Mouse (Mus musculus): Measurements from ENCODE around the gene Gck. TPM values are rescaled to one million over a fixed set of nuclear protein-coding genes. Genes with fewer than 3 reads are reported as not detected.
"Not testable (repeated sequence)": the region's sequence is repeated elsewhere in the genome, so short reads cannot be mapped to it uniquely, and the experiment has no call there.

The Gck gene
- polyA plus RNA-seq, 1 experiment from 2014 or later, result 3.4 TPM

DNA sequence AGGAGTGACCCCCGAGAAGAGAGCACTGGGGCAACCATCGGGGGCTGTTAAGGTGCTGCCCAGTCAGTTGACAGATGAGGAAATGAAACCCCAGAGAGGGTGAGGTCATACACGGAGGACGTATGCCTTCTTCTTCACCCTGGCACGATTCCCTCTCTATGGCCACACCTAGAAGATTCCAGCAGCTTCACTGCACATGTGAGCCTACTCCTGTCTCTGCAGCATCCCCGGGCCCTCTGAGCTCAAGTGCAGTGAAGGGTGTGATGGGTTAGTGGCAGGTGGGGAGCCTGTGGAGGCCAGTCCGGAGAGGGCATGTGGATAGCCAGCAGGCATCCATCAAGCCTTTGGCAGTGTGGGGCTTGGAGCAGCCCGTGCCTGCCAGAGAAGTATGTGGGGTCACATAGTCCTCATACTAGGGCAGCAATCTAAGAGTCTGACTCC is 57.7 kb downstream of the Gck start:
- Histone ChIP-seq H3K9ac (no peak overlapping the region), H3K27me3 (replicated peaks) (no peaks in the 10 kb centered on the region), H3K4me3 (replicated peaks) (no peak overlapping the region), H3K4me2 (no peak overlapping the region), H3K36me3 (no peaks in the 10 kb centered on the region), H3K4me1 (peaks cover 16% of the 10 kb centered on the region), H3K9me3 (no peaks in the 10 kb centered on the region), H3K27ac (no peak overlapping the region; the same call in 1 of the 2 replicates)
- 17% methylated on average over 8 of the region's 8 CpGs for WGBS
- peak; percentile 34; the same call in 1 of the 2 replicates for ATAC-seq (ENCODE audit: insufficient read depth, low FRiP score, low read depth)

- WGBS, result 67% methylated on average over 5 of the region's 5 CpGs
- H3K27ac ChIP-seq; ATAC-seq (ENCODE audit: insufficient read depth, low FRiP score, low read depth); H3K27me3 ChIP-seq (replicated peaks); H3K4me3 ChIP-seq (replicated peaks); H3K36me3 ChIP-seq; H3K9me3 ChIP-seq; H3K9ac ChIP-seq; H3K4me2 ChIP-seq: not testable (repeated sequence)
- peaks cover 11% of the 10 kb centered on the region for H3K4me1 ChIP-seq
Measured at GRCm38 (mm10) chr11:5888563-5888962, 61.3 kb downstream of the Gck start.

- H3K4me1 ChIP-seq, result peaks cover 3% of the 10 kb centered on the region
- H3K4me2 ChIP-seq, result no peak overlapping the region
- H3K9ac ChIP-seq, result no peak overlapping the region
Measured at GRCm38 (mm10) chr11:5887250-5887649, 62.6 kb downstream of the Gck start.

GRCm38 (mm10) chr11:5886187-5886586 is 63.7 kb downstream of the Gck start:
- no peak for ATAC-seq (ENCODE audit: insufficient read depth, low FRiP score, low read depth)
- 22% methylated on average over 9 of the region's 9 CpGs for WGBS
- Histone ChIP-seq H3K4me2 (no peak overlapping the region), H3K4me3 (replicated peaks) (no peak overlapping the region), H3K27ac (no peak overlapping the region), H3K27me3 (replicated peaks) (no peaks in the 10 kb centered on the region), H3K9ac (no peak overlapping the region), H3K9me3 (no peaks in the 10 kb centered on the region), H3K36me3 (no peaks in the 10 kb centered on the region), H3K4me1 (no peaks in the 10 kb centered on the region)

More at GRCm38 (mm10) chr11:5887250-5887649, 62.6 kb downstream of the Gck start:
- no peaks in the 10 kb centered on the region for H3K27me3 ChIP-seq (replicated peaks)
- no peak for ATAC-seq (ENCODE audit: insufficient read depth, low FRiP score, low read depth)
- H3K9me3 ChIP-seq, result no peaks in the 10 kb centered on the region
- H3K36me3 ChIP-seq, result no peaks in the 10 kb centered on the region
- 48% methylated on average over 5 of the region's 5 CpGs for WGBS
- no peak overlapping the region for H3K27ac ChIP-seq
- no peak overlapping the region for H3K4me3 ChIP-seq (replicated peaks)

DNA sequence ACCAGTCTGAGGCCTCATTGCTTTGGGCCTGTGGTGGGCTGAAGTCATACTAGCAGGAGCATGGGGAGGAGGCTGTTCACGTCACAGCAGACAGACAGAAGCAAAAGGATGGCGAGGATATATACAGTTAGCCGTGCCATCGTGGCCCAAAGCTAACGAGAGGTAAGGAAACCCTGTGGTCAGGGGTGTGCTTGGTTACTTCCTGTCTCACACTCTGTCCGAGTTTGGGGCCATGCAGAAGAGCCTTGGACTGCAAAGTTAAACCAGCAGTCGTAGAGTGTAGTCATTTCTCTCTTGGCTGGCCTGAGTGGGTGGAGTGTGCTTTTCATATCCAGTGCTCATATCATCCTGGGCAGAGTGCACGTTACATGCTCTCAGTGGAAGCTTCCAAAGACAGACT is 67.4 kb downstream of the Gck start:
- H3K27ac ChIP-seq, result no peak overlapping the region
- no peaks in the 10 kb centered on the region for H3K9me3 ChIP-seq
- H3K4me3 ChIP-seq (replicated peaks), result no peak overlapping the region
- WGBS, result 64% methylated on average over 8 of the region's 8 CpGs
- no peaks in the 10 kb centered on the region for H3K4me1 ChIP-seq
- no peak overlapping the region for H3K4me2 ChIP-seq
- H3K9ac ChIP-seq, result no peak overlapping the region
- no peak for ATAC-seq (ENCODE audit: insufficient read depth, low FRiP score, low read depth)
- H3K36me3 ChIP-seq, result no peaks in the 10 kb centered on the region
- no peaks in the 10 kb centered on the region for H3K27me3 ChIP-seq (replicated peaks)

DNA sequence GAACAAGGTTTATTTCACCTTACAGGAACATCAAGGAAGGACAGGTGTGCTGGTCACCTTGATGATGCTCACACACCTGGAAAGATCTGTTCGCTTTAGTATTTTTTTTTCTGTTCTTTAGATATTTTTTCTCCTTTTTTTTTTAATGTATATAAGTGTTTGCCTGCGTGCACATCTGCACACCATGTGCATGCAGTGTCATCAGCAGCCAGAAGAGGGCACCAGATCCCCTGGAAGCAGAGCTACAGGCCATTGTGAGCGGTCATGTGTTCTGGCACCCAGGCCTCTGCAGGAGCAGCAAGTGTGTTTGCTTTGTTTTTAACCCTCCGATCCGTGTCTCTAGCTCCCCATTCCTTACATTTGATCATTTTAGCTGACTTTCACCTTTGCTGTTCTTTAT is 70.0 kb downstream of the Gck start:
- peaks cover 10% of the 10 kb centered on the region for H3K4me1 ChIP-seq
- H3K36me3 ChIP-seq, result peaks cover 2% of the 10 kb centered on the region; the same call in 1 of the 2 replicates
- no peak overlapping the region for H3K4me2 ChIP-seq
- no peak for ATAC-seq (ENCODE audit: insufficient read depth, low FRiP score, low read depth)
- H3K9ac ChIP-seq, result no peak overlapping the region
- no peaks in the 10 kb centered on the region for H3K27me3 ChIP-seq (replicated peaks)
- 56% methylated on average over 5 of the region's 5 CpGs for WGBS
- no peak overlapping the region for H3K27ac ChIP-seq
- no peak overlapping the region for H3K4me3 ChIP-seq (replicated peaks)
- no peaks in the 10 kb centered on the region for H3K9me3 ChIP-seq

- ATAC-seq (ENCODE audit: insufficient read depth, low FRiP score, low read depth), result no peak
- peaks cover 10% of the 10 kb centered on the region for H3K4me1 ChIP-seq
- peak overlapping the region; percentile 85 for H3K27ac ChIP-seq
- H3K36me3 ChIP-seq, result peaks cover 14% of the 10 kb centered on the region
- no peak overlapping the region; the same call in 1 of the 2 replicates for H3K9ac ChIP-seq
- no peaks in the 10 kb centered on the region for H3K9me3 ChIP-seq
- H3K4me3 ChIP-seq (replicated peaks), result peak overlapping the region; percentile 84
- H3K27me3 ChIP-seq (replicated peaks), result no peaks in the 10 kb centered on the region
- peak overlapping the region; percentile 68 for H3K4me2 ChIP-seq
- WGBS, result 25% methylated on average over 8 of the region's 8 CpGs
Measured at GRCm38 (mm10) chr11:5878661-5879060, 71.2 kb downstream of the Gck start.

DNA sequence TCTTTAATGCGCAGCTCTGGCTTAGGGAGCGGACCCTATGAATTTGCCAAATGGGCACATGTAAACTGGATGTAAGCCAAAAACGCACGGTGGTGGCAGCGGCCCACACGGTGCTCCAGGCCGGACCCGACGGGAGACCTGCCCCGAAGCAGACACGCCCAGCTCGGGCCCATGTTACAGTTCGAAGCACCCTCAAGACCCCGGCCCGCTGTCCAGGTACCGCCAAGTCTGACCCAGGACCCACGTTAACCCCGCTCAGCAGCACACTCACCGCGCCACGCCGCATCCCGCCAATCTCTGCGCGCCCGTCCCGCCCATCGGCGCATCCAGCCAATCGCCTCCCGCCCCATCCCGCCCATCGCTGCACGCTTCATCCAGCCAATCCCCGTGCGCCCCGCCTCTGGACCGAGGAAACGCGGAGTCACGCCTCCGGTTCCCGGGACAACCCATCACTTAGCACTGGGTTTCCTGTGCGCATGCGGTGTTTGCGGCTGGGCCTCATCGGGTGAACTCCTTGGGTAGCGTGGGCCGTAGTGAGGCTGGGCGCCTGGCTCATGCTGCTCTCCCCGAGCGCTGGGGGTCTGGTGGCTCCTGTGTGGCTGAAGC is 71.9 kb downstream of the Gck start, which contains the start of gene Pold2:
Gene Pold2, minus strand, starts transcription at position 372 of the 606 bp plus-strand sequence.
- Histone ChIP-seq H3K27me3 (replicated peaks) (no peaks in the 10 kb centered on the region), H3K4me2 (peak within 1 kb of the TSS; percentile 75), H3K9me3 (no peaks in the 10 kb centered on the region), H3K9ac (peak within 1 kb of the TSS; percentile 65), H3K27ac (peak within 1 kb of the TSS; percentile 85), H3K4me3 (replicated peaks) (peak within 1 kb of the TSS; percentile 84), H3K4me1 (peaks cover 10% of the 10 kb centered on the region), H3K36me3 (peaks cover 20% of the 10 kb centered on the region)
- ATAC-seq (ENCODE audit: insufficient read depth, low FRiP score, low read depth), result peak; percentile 99
- under 1% methylated on average over 52 of the region's 52 CpGs for WGBS

DNA sequence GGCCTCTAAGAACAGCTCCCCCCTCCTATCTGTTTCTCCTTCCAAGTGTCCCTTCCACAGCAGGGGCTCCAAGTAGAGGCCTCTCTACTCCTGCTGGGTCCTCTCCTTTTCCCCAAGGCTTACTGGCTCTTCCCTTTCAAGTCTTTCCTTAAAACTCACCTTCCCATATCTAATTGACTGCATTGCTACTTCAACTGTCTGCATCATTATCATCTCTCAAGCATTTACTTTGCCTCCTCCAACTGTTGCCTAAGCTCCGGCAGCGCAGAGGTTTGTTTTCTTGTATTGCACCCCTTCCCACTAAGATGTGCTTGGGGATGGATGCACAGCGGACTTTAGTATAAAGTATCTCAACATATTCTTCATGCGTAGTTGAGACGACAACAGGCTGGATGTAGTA is 72.5 kb downstream of the Gck start:
- no peak overlapping the region for H3K27ac ChIP-seq

DNA sequence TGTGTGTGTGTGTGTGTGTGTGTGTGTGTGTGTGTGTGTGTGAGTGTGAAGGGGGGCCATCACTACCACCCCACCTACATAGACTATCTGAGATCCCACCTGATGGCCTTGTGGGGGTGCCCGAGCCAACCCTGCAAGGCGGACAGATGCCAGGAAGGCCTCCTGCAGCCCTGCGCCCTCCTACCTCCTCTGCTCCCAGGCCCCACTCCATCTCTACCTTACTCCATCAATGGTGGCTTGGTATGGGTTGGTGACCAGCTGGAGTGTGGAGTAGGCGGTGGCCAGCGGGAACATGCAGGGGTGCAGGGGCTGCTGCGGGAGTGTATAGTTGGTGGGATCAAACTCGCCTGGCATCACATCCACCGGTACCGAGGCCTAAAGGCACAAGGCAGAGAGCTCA is 76.7 kb downstream of the Gck start:
- 94% methylated on average over 9 of the region's 9 CpGs for WGBS
- Histone ChIP-seq H3K4me1 (peaks cover 10% of the 10 kb centered on the region), H3K27me3 (replicated peaks) (no peaks in the 10 kb centered on the region), H3K4me2 (no peak overlapping the region), H3K36me3 (peaks cover 52% of the 10 kb centered on the region), H3K4me3 (replicated peaks) (no peak overlapping the region), H3K9ac (no peak overlapping the region), H3K9me3 (no peaks in the 10 kb centered on the region), H3K27ac (no peak overlapping the region)
- ATAC-seq (ENCODE audit: insufficient read depth, low FRiP score, low read depth), result no peak

More for the DNA sequence above, 72.5 kb downstream of the Gck start:
- WGBS, result under 1% methylated on average over 5 of the region's 5 CpGs
- H3K27me3 ChIP-seq (replicated peaks), result no peaks in the 10 kb centered on the region
- H3K36me3 ChIP-seq, result peaks cover 27% of the 10 kb centered on the region
- no peak for ATAC-seq (ENCODE audit: insufficient read depth, low FRiP score, low read depth)
- peak overlapping the region; percentile 65 for H3K9ac ChIP-seq
- peaks cover 10% of the 10 kb centered on the region for H3K4me1 ChIP-seq
- peak overlapping the region; percentile 75 for H3K4me2 ChIP-seq
- peak overlapping the region; percentile 84 for H3K4me3 ChIP-seq (replicated peaks)
- H3K9me3 ChIP-seq, result no peaks in the 10 kb centered on the region

DNA sequence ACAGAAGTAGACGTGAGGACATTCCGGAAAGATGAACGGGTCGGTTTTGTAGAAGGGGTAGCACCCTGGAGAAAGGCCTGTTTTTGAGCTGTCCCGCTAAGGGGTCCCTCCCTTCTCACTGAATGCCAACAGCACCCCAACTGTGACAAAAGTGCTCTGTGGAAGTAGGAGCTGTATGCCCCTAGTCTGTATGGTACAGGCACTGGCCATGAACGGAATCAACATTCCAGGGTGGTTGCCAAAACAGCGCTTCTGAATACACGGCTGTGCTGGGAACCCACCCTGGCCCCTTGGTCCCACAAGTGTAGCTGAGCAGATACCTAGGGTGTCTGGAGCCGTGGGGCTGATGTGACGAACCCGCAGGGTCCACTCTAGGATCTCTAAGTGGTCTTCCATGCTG is 77.2 kb downstream of the Gck start:
- Histone ChIP-seq H3K36me3 (peaks cover 52% of the 10 kb centered on the region), H3K27ac (no peak overlapping the region), H3K4me2 (no peak overlapping the region), H3K9ac (no peak overlapping the region), H3K9me3 (no peaks in the 10 kb centered on the region), H3K4me1 (peaks cover 10% of the 10 kb centered on the region), H3K4me3 (replicated peaks) (no peak overlapping the region), H3K27me3 (replicated peaks) (no peaks in the 10 kb centered on the region)
- 96% methylated on average over 11 of the region's 11 CpGs for WGBS
- ATAC-seq (ENCODE audit: insufficient read depth, low FRiP score, low read depth), result no peak

DNA sequence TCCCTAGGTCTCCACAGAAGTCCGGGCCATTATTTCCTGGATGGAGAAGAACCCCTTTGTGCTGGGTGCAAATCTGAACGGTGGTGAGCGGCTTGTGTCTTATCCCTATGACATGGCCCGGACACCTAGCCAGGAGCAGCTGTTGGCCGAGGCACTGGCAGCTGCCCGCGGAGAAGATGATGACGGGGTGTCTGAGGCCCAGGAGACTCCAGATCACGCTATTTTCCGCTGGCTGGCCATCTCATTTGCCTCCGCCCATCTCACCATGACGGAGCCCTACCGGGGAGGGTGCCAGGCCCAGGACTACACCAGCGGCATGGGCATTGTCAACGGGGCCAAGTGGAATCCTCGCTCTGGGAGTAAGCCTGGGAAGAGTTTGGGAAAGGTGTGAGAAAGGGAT is 79.8 kb downstream of the Gck start:
- Histone ChIP-seq H3K4me3 (replicated peaks) (no peak overlapping the region), H3K36me3 (peaks cover 52% of the 10 kb centered on the region), H3K9me3 (no peaks in the 10 kb centered on the region), H3K4me1 (no peaks in the 10 kb centered on the region), H3K27me3 (replicated peaks) (no peaks in the 10 kb centered on the region), H3K4me2 (no peak overlapping the region), H3K9ac (no peak overlapping the region), H3K27ac (no peak overlapping the region)
- no peak for ATAC-seq (ENCODE audit: insufficient read depth, low FRiP score, low read depth)
- 89% methylated on average over 16 of the region's 16 CpGs for WGBS
